Mouse (Mus musculus) limb, embryonic 14.5 days (tissue): Measurements from ENCODE around the gene Commd4. TPM values are rescaled to one million over a fixed set of nuclear protein-coding genes. Genes with fewer than 3 reads are reported as not detected.

Experiments used
- ATAC-seq: fragments of 200-750 bp; cut with Nextera tagmentation; 2 replicates; pipeline ENCODE4 v1.8.0; 2017; ENCODE audit warnings: low read depth, moderate number of reproducible peaks, moderate TSS enrichment; ENCODE audit not compliant: low FRiP score
- DNase-seq: peaks from one replicate; pipeline ENCODE4 v3.0.0-alpha.2; 2015; ENCODE audit warnings: low spot score
- H3K27ac ChIP-seq: fragments of 300-500 bp; sonication (generic); replicated peaks from 2 replicates; pipeline ENCODE4 v1.5.1; 2014; ENCODE audit warnings: low read depth, mild to moderate bottlenecking, low read length, moderate library complexity, mixed read lengths
- H3K27me3 ChIP-seq: fragments of 300-500 bp; sonication (generic); 2 replicates; pipeline ENCODE4 v1.6.1; 2014; ENCODE audit warnings: low read length, mixed read lengths; ENCODE audit not compliant: control insufficient read depth, insufficient read depth
- H3K36me3 ChIP-seq: fragments of 300-500 bp; sonication (generic); 2 replicates; pipeline ENCODE4 v1.6.1; 2014; ENCODE audit warnings: mild to moderate bottlenecking, low read length, moderate library complexity, mixed read lengths; ENCODE audit not compliant: control insufficient read depth, insufficient read depth
- H3K4me1 ChIP-seq: fragments of 300-500 bp; sonication (generic); 2 replicates; pipeline ENCODE4 v1.6.1; 2014; ENCODE audit warnings: antibody characterized with exemption, low read length, mixed read lengths; ENCODE audit not compliant: control insufficient read depth, insufficient read depth
- H3K4me2 ChIP-seq: fragments of 300-500 bp; sonication (generic); replicated peaks from 2 replicates; pipeline ENCODE4 v1.6.1; 2014; ENCODE audit warnings: low read depth, mild to moderate bottlenecking, low read length, moderate library complexity; ENCODE audit not compliant: severe bottlenecking
- H3K4me3 ChIP-seq: fragments of 300-500 bp; sonication (generic); replicated peaks from 2 replicates; pipeline ENCODE4 v1.5.1; 2014; ENCODE audit warnings: low read length
- H3K9ac ChIP-seq: fragments of 300-500 bp; sonication (generic); 2 replicates; pipeline ENCODE4 v1.6.1; 2014; ENCODE audit warnings: mild to moderate bottlenecking, low read depth, low read length, moderate library complexity; ENCODE audit not compliant: severe bottlenecking
- H3K9me3 ChIP-seq: fragments of 300-500 bp; sonication (generic); 2 replicates; pipeline ENCODE4 v1.6.1; 2016; ENCODE audit warnings: low read length; ENCODE audit not compliant: control insufficient read depth
- POLR2A ChIP-seq: fragments of 200-500 bp; IDR thresholded peaks from 2 replicates; pipeline ENCODE4 v1.8.0; 2012; ENCODE audit warnings: inconsistent platforms, mild to moderate bottlenecking, moderate library complexity, borderline replicate concordance; ENCODE audit not compliant: insufficient read depth, insufficient read length; ENCODE audit errors: extremely low read depth
- WGBS: fragments of 180-500 bp; shearing (Covaris S2); extraction: QIAGEN DNeasy Blood & Tissue Kit; methylation state at CpG from one replicate; pipeline ENCODE4 v1.1.7; 2014; 5-methylcytosine and 5-hydroxymethylcytosine counted together
- polyA plus RNA-seq, 2 experiments: library from polyadenylated mRNA; depleted of rRNA in 1 of 2; stranded (reverse) in 1 of 2; unstranded in 1 of 2; fragments of >200 nt; fragmentation: Nextera tagmentation in 1 of 2; extraction: Ambion mirVana in 1 of 2; gene quantifications; 2 replicates each; pipeline versions ENCODE4 v1.2.1 to v1.2.3; 2012 to 2014

Commd4 gene
- polyA plus RNA-seq, 2 experiments: 93.2 to 125 TPM

GRCm38 (mm10) chr9:57148144-57148878 is 9.8 kb downstream of the Commd4 start, which contains the start of gene Neil1:
Neil1 (minus strand) TSS chr9:57148305.
- H3K27me3 ChIP-seq: no peaks in the 10 kb centered on the region
- peaks cover 7% of the 10 kb centered on the region; the same call in 1 of the 2 replicates for H3K36me3 ChIP-seq
- peak within 1 kb of the TSS; percentile 48 for H3K4me3 ChIP-seq
- H3K27ac ChIP-seq: peak within 1 kb of the TSS; percentile 67
- under 1% methylated on average over 27 of the region's 27 CpGs for WGBS
- ATAC-seq (peak; percentile 90), DNase-seq (peak; percentile 93)
- no peaks in the 10 kb centered on the region for H3K9me3 ChIP-seq
- H3K4me2 ChIP-seq: peak within 1 kb of the TSS; percentile 64
- TF ChIP-seq POLR2A: peak; percentile 55; the same call in 1 of the 2 replicates
- peaks cover 6% of the 10 kb centered on the region for H3K4me1 ChIP-seq
- peak within 1 kb of the TSS; percentile 65 for H3K9ac ChIP-seq

DNA sequence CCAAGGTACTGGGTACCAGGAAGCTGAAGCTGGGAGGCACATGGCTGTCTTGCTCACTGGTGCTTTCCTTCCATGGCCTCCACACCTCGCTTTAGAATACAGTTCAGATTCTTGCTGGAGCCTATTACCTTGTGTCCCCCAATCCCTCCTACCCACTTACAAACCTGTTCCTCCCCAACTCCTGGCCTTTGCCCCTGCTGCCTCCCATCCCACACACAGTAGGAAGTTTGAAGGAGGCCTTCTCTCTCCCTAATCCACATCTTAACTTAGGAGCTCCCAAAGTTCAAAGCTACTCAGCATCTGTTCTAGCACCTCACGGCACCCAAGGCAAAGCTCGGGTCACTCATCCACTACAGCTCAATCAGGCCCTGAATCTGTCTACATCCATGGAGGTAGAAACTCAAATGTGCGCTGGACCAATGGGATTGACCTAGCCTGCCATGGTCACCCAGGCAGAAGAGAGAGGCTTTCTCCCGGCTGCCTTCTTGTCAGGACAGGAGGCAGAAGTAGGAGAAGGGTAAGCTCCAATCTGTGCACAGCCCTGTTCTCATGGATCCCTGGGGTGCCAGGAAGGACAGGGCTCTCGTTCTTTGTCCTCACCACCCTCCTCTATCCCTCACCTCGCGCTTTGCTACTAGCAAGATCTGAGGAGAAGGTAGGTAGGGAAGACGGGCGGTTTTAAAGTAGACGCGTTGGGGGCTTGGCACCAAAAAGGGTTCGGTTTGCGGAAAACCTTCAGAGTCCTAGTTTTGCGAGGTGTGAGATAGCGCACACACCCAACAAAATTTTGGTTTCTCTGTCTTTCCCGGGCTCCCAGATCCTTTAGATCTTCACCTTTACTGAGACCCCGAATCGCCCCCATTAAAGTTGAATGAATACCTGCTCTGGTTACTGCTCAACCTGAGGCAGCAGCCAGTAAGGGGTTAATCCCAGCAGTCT is 10.7 kb downstream of the Commd4 start:
- Histone ChIP-seq H3K4me2 (peak overlapping the region; percentile 64), H3K27me3 (no peaks in the 10 kb centered on the region), H3K9me3 (no peaks in the 10 kb centered on the region), H3K27ac (peak overlapping the region; percentile 67), H3K4me3 (peak overlapping the region; percentile 48), H3K4me1 (peaks cover 6% of the 10 kb centered on the region), H3K36me3 (peaks cover 7% of the 10 kb centered on the region; the same call in 1 of the 2 replicates), H3K9ac (peak overlapping the region; percentile 65)
- TF ChIP-seq POLR2A: no peak
- DNase-seq: no peak
- ATAC-seq: no peak
- 8% methylated on average over 19 of the region's 19 CpGs for WGBS

- Histone ChIP-seq H3K9me3 (no peaks in the 10 kb centered on the region), H3K36me3 (peaks cover 15% of the 10 kb centered on the region; the same call in 1 of the 2 replicates), H3K4me1 (peaks cover 6% of the 10 kb centered on the region), H3K9ac (no peak overlapping the region), H3K27ac (no peak overlapping the region), H3K27me3 (no peaks in the 10 kb centered on the region), H3K4me2 (peak overlapping the region; percentile 64; the same call in 1 of the 2 replicates), H3K4me3 (no peak overlapping the region)
- ATAC-seq (no peak), DNase-seq (no peak)
- WGBS: 88% methylated on average over 17 of the region's 17 CpGs
- no peak for TF ChIP-seq POLR2A
These were observed 11.6 kb downstream of the Commd4 start for GRCm38 (mm10) chr9:57146451-57147066.

DNA sequence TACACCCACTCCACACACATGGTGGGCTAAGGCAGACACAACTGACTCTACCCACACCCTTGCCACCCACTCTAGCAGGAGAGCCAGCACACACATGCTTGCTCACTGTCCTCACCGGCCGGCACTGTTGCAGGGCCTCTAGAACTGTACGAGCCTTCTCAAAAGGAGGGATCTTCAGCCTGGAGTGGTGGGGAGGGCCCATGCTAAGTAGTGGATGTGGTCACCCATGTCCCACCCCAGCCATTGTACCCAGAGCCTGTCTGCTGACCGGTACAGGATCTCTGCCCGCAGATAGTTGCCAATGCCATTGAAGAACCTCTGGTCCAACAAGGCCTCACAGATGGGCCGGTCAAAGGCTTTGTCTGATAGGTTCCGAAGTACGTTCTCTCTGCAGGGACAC is 13.3 kb downstream of the Commd4 start:
- Histone ChIP-seq H3K4me2 (no peak overlapping the region), H3K4me1 (peaks cover 6% of the 10 kb centered on the region), H3K9me3 (no peaks in the 10 kb centered on the region), H3K4me3 (no peak overlapping the region), H3K36me3 (peaks cover 31% of the 10 kb centered on the region), H3K27ac (no peak overlapping the region), H3K9ac (no peak overlapping the region), H3K27me3 (no peaks in the 10 kb centered on the region)
- DNase-seq: no peak
- WGBS: 91% methylated on average over 8 of the region's 8 CpGs
- TF ChIP-seq POLR2A: no peak
- ATAC-seq: no peak

GRCm38 (mm10) chr9:57143212-57143611 is 14.9 kb downstream of the Commd4 start:
- Histone ChIP-seq H3K4me1 (peaks cover 6% of the 10 kb centered on the region), H3K27me3 (no peaks in the 10 kb centered on the region), H3K36me3 (peaks cover 47% of the 10 kb centered on the region), H3K4me3 (no peak overlapping the region), H3K9me3 (no peaks in the 10 kb centered on the region), H3K27ac (no peak overlapping the region), H3K4me2 (no peak overlapping the region), H3K9ac (no peak overlapping the region)
- ATAC-seq (no peak), DNase-seq (no peak)
- no peak for TF ChIP-seq POLR2A
- WGBS: 80% methylated on average over 11 of the region's 11 CpGs
